Mouse (Mus musculus): ENCODE measurements at regions not wholly inside any gene's neighbourhood (a gene's known extent, or its start where the extent isn't known, plus 50 kb on each side); places are given as distances from the start of the nearest gene placed in this dataset.
A peak's percentile ranks its signal among the peaks of the same experiment; 100 is the strongest.
"Not testable (repeated sequence)": the region's sequence is repeated elsewhere in the genome, so short reads cannot be mapped to it uniquely, and the experiment has no call there.

DNA sequence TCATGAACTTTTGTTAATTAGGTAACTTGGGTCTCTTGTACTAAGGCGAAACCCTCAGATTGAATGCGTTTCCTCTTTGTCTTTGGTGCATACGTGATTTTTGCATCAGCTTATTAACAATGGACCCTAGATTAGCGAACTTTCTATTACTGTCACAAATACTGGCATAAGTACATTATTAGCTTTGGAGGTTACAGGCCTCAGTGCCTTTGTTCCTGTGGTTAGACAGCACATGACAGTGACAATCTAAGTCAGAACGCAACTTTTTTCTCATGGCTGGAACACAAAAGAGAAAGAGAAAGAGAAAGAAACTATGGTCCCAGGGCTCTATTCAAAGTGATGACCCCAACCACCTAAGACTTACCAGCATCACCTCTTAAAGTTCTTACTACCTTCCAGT, 184.8 kb upstream of the Tmem45b start:
- no peaks in the 10 kb centered on the region for H3K4me1 ChIP-seq (replicated peaks; ENCODE audit: low read depth, low read length)
- TF ChIP-seq NANOG (IDR thresholded peaks at IDR 0.05; ENCODE audit: borderline replicate concordance, low read length), result no peak
- no peak for TF ChIP-seq CTCF (conservative IDR thresholded peaks at IDR 0.05; ENCODE audit: low read length)
- H3K4me3 ChIP-seq (replicated peaks; ENCODE audit: low read length), result no peak overlapping the region
- H3K36me3 ChIP-seq (ENCODE audit: insufficient read depth, low read length), result no peaks in the 10 kb centered on the region
- H3K27me3 ChIP-seq (ENCODE audit: insufficient read depth, low read length), result no peaks in the 10 kb centered on the region; the same call in 1 of the 2 replicates
- H3K9me3 ChIP-seq (ENCODE audit: low read length), result peaks cover 14% of the 10 kb centered on the region

DNA sequence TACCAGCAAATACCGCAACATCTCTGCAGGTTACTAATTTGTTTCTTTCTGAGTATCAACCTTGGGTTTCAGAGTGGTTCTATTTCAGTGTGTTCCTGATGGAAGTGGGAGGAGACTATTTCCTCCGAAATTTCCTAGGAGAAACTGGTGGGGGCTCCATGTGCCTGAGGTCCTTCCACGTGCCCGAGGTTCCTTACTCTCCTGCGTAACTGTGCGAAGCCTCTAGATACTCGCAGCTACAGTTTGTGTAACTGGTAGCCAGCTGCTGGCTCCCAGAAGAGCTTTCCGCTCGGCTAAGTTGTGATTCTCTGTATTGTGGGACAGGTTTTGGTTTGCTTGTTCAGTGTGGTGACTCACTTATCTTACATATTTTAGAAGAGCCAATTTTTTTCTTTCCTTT, 184.3 kb upstream of the Tmem45b start:
- H3K4me3 ChIP-seq (replicated peaks; ENCODE audit: low read length), result no peak overlapping the region
- TF ChIP-seq CTCF (conservative IDR thresholded peaks at IDR 0.05; ENCODE audit: low read length) (no peak), NANOG (IDR thresholded peaks at IDR 0.05; ENCODE audit: borderline replicate concordance, low read length) (no peak), POU5F1 (IDR thresholded peaks at IDR 0.05; ENCODE audit: borderline replicate concordance, low read length) (no peak)

DNA sequence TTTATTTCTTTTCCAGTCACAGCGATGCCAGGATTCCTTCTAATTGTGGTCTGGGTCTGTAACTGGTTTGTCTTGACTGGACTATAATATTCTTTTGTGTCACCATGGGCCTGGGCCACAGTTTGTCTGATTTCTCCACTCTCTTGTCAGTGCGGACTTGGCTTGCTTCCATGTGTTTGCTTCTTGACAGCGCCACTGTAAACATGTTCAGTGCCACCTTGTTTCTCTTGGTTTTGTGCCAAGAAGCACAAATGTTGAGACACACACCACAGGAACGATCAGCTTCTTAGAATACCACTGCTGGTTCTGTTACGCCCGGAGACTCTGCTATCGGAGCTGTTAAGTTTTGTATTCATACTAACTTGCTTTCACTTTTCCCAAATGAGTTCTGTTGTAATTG, 180.9 kb upstream of the Tmem45b start:
- TF ChIP-seq NANOG (IDR thresholded peaks at IDR 0.05; ENCODE audit: borderline replicate concordance, low read length) (no peak), CTCF (conservative IDR thresholded peaks at IDR 0.05; ENCODE audit: low read length) (no peak), POU5F1 (IDR thresholded peaks at IDR 0.05; ENCODE audit: borderline replicate concordance, low read length) (no peak)
- peaks cover 14% of the 10 kb centered on the region for H3K9me3 ChIP-seq (ENCODE audit: low read length)

More for the DNA sequence above, 184.3 kb upstream of the Tmem45b start:
- no peaks in the 10 kb centered on the region; the same call in 1 of the 2 replicates for H3K27me3 ChIP-seq (ENCODE audit: insufficient read depth, low read length)
- H3K36me3 ChIP-seq (ENCODE audit: insufficient read depth, low read length), result no peaks in the 10 kb centered on the region
- peaks cover 14% of the 10 kb centered on the region for H3K9me3 ChIP-seq (ENCODE audit: low read length)
- H3K4me1 ChIP-seq (replicated peaks; ENCODE audit: low read depth, low read length), result no peaks in the 10 kb centered on the region

DNA sequence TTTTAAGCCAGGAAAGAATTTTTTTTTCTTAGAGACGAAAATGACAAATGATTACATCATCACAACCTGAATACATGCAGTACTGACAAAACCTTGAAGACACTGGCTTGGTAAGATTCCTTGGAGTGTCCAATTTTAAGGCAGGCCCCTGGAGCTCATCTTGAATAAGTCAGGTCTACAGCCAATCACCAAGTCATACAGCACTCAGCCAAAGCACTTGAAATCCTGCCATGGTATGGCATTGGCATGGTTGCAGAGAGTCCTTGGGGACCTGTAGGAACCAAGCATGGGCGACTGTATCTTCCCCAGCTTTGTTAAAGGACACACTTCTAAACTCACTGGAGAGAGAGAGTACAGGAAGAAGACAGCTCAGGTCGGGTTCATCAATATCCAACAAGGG, 179.8 kb upstream of the Tmem45b start:
- Histone ChIP-seq H3K27me3 (ENCODE audit: insufficient read depth, low read length) (no peaks in the 10 kb centered on the region), H3K4me1 (replicated peaks; ENCODE audit: low read depth, low read length) (no peaks in the 10 kb centered on the region), H3K4me3 (replicated peaks; ENCODE audit: low read length) (no peak overlapping the region), H3K36me3 (ENCODE audit: insufficient read depth, low read length) (no peaks in the 10 kb centered on the region), H3K9me3 (ENCODE audit: low read length) (peaks cover 9% of the 10 kb centered on the region)
- TF ChIP-seq POU5F1 (IDR thresholded peaks at IDR 0.05; ENCODE audit: borderline replicate concordance, low read length), result no peak
- TF ChIP-seq CTCF (conservative IDR thresholded peaks at IDR 0.05; ENCODE audit: low read length), result no peak
- TF ChIP-seq NANOG (IDR thresholded peaks at IDR 0.05; ENCODE audit: borderline replicate concordance, low read length), result no peak

More for the DNA sequence above, 180.9 kb upstream of the Tmem45b start:
- Histone ChIP-seq H3K27me3 (ENCODE audit: insufficient read depth, low read length) (no peaks in the 10 kb centered on the region), H3K4me1 (replicated peaks; ENCODE audit: low read depth, low read length) (no peaks in the 10 kb centered on the region), H3K36me3 (ENCODE audit: insufficient read depth, low read length) (no peaks in the 10 kb centered on the region), H3K4me3 (replicated peaks; ENCODE audit: low read length) (no peak overlapping the region)

DNA sequence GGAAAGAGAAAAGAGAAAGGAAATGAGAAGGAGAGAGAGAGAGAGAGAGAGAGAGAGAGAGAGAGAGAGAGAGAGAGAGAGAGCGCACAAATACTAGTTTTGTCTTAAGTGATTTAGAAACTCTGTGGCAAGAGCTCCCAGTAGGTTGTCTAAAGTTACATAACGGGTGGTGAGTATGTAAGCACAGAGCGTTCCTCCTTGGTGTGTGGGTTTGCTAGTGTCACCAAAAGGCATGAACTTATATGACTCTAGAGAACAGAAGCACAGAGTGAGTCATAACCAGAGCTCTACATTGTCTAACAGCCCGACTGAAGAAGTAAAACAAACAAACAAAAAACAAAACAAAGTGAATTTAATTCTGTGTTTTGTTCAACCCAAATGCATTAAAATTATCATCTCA, 177.9 kb upstream of the Tmem45b start:
- TF ChIP-seq CTCF (conservative IDR thresholded peaks at IDR 0.05; ENCODE audit: low read length) (no peak), POU5F1 (IDR thresholded peaks at IDR 0.05; ENCODE audit: borderline replicate concordance, low read length) (no peak), NANOG (IDR thresholded peaks at IDR 0.05; ENCODE audit: borderline replicate concordance, low read length) (no peak)
- no peak overlapping the region for H3K4me3 ChIP-seq (replicated peaks; ENCODE audit: low read length)
- no peaks in the 10 kb centered on the region for H3K9me3 ChIP-seq (ENCODE audit: low read length)
- H3K4me1 ChIP-seq (replicated peaks; ENCODE audit: low read depth, low read length), result no peaks in the 10 kb centered on the region
- no peaks in the 10 kb centered on the region for H3K36me3 ChIP-seq (ENCODE audit: insufficient read depth, low read length)
- H3K27me3 ChIP-seq (ENCODE audit: insufficient read depth, low read length), result no peaks in the 10 kb centered on the region

DNA sequence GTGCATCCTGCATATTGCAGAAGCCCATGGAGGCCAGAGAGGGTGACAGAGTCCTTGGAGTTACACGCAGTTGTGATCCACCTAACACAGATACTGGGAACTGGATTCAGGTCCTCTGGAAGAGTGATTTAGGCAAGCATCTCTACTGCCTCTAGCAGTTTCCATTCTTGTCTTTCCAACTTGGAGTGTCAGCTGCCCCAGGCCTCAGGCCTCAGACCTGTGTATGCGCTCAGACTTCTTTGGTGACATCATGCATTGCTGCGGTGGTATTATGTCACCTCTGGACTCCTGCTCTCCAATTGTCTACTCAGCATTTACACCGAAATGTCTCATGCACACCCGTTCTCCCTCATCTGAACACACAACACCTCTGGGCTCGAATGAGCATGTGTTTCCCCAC, 164.0 kb upstream of the Tmem45b start:
- Histone ChIP-seq H3K27me3 (ENCODE audit: insufficient read depth, low read length) (no peaks in the 10 kb centered on the region), H3K4me1 (replicated peaks; ENCODE audit: low read depth, low read length) (no peaks in the 10 kb centered on the region), H3K36me3 (ENCODE audit: insufficient read depth, low read length) (no peaks in the 10 kb centered on the region), H3K9me3 (ENCODE audit: low read length) (peaks cover 8% of the 10 kb centered on the region; the same call in 1 of the 2 replicates), H3K4me3 (replicated peaks; ENCODE audit: low read length) (no peak overlapping the region)
- TF ChIP-seq POU5F1 (IDR thresholded peaks at IDR 0.05; ENCODE audit: borderline replicate concordance, low read length) (no peak), CTCF (conservative IDR thresholded peaks at IDR 0.05; ENCODE audit: low read length) (no peak), NANOG (IDR thresholded peaks at IDR 0.05; ENCODE audit: borderline replicate concordance, low read length) (no peak)

DNA sequence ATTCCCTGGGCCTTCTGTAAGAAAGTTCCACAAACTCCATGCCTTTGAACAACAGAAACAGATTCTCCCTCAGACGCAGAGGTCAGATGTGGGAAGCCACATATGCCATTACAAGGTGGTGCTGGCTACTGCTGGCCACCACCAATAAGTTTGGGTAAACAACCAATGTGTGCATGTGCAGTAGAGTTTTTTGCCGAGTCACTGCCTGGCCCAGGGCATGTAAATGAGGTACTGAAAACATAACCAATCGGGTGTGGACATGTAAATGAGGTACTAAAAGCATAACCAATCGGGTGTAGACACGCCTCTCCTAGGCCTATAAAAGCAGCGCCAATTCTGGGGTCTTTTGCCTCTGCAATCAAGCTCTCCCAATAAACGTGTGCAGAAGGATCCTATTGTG, 157.3 kb upstream of the Tmem45b start:
- not testable (repeated sequence) for H3K27me3 ChIP-seq (ENCODE audit: insufficient read depth, low read length); H3K4me3 ChIP-seq (replicated peaks; ENCODE audit: low read length); H3K36me3 ChIP-seq (ENCODE audit: insufficient read depth, low read length)
- Histone ChIP-seq H3K4me1 (replicated peaks; ENCODE audit: low read depth, low read length) (peaks cover 12% of the 10 kb centered on the region), H3K9me3 (ENCODE audit: low read length) (peaks cover 12% of the 10 kb centered on the region)

DNA sequence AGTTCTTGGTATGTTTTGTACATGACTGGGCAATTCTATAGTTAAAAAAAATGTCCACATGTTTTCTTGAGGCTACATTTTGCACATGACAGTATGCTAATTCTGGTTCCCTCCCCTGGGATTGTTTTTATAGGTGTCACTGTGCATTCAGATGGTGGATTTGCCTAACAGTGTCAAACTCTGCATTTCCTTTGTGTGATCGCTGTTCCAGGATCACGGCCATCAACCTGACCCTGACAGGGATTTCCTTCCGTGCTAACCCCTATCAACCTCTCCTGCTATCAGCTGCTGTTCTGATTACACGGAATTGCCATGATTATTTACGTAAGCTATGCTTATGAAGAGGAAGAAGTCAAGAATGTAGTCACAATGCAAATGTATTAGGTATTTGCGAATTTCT, 155.1 kb upstream of the Tmem45b start:
- H3K36me3 ChIP-seq (ENCODE audit: insufficient read depth, low read length), result no peaks in the 10 kb centered on the region; the same call in 1 of the 2 replicates
- peaks cover 15% of the 10 kb centered on the region for H3K4me1 ChIP-seq (replicated peaks; ENCODE audit: low read depth, low read length)
- TF ChIP-seq POU5F1 (IDR thresholded peaks at IDR 0.05; ENCODE audit: borderline replicate concordance, low read length), result no peak
- peak; percentile 95 for TF ChIP-seq NANOG (IDR thresholded peaks at IDR 0.05; ENCODE audit: borderline replicate concordance, low read length)
- H3K4me3 ChIP-seq (replicated peaks; ENCODE audit: low read length), result no peak overlapping the region
- peaks cover 7% of the 10 kb centered on the region for H3K27me3 ChIP-seq (ENCODE audit: insufficient read depth, low read length)
- H3K9me3 ChIP-seq (ENCODE audit: low read length), result peaks cover 12% of the 10 kb centered on the region

DNA sequence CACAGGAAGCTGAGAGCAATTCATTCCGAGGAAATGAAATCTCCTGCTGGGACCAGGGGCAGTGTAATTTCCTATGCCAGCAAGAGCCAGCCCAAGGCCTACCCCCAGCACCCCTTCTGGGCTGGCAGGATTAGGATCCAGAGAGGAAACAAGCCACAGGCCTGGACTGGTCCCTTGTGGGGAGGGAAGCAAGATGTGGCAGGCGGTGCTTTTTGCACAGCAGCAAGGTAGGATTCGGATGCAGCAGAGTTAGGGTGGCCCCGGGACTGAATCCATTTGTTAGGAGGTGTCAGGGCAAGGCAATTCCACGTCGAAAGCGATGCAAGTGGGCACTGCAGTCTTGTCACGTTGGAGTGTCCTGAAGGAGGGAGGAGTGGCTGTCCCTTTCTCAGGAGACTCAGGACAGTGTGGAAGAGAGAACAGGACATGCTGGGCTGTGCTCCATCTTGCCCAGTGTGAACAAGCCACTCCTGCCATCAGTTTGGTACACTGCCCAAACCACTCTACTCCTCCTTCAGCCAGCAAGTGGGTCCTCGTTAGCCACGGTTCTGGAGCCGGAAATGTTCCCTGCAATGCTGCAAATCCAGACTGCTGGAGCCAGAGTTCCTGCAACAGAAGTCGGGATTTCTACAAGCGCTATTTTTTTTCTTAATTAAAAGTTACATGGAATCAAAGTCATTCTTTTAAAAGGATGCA, 150.1 kb upstream of the Tmem45b start:
- Histone ChIP-seq H3K36me3 (ENCODE audit: insufficient read depth, low read length) (no peaks in the 10 kb centered on the region), H3K27me3 (ENCODE audit: insufficient read depth, low read length) (peaks cover 22% of the 10 kb centered on the region), H3K9me3 (ENCODE audit: low read length) (peaks cover 11% of the 10 kb centered on the region), H3K4me3 (replicated peaks; ENCODE audit: low read length) (no peak overlapping the region), H3K4me1 (replicated peaks; ENCODE audit: low read depth, low read length) (peaks cover 19% of the 10 kb centered on the region)
- no peak for TF ChIP-seq CTCF (conservative IDR thresholded peaks at IDR 0.05; ENCODE audit: low read length)
- no peak for TF ChIP-seq POU5F1 (IDR thresholded peaks at IDR 0.05; ENCODE audit: borderline replicate concordance, low read length)
- TF ChIP-seq NANOG (IDR thresholded peaks at IDR 0.05; ENCODE audit: borderline replicate concordance, low read length), result no peak
